Mouse (Mus musculus): Measurements from ENCODE around the gene Neu2. TPM values are rescaled to one million over a fixed set of nuclear protein-coding genes. Genes with fewer than 3 reads are reported as not detected.

Gene Neu2
- polyA plus RNA-seq, 1 experiment from 2014 or later, result 0.80 TPM

DNA sequence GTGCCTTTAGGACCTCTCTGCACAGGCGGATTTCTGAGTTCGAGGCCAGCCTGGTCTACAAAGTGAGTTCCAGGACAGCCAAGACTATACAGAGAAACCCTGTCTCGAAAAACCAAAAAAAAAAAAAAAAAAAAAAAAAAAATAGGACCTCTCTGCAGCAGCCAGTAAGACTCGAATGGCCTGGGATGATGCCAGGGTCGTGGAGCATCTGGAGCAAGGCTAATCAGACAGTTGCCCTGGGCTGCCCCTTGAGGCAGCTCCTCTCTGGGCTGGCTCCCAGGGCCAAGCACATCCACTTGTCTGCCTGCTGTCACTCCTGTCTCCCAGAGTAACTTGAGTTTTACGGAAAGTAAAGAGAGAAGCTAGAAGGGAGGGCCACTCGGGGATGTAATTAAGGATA is 135.4 kb downstream of the Neu2 start:
- WGBS, result 74% methylated on average over 7 of the region's 7 CpGs

DNA sequence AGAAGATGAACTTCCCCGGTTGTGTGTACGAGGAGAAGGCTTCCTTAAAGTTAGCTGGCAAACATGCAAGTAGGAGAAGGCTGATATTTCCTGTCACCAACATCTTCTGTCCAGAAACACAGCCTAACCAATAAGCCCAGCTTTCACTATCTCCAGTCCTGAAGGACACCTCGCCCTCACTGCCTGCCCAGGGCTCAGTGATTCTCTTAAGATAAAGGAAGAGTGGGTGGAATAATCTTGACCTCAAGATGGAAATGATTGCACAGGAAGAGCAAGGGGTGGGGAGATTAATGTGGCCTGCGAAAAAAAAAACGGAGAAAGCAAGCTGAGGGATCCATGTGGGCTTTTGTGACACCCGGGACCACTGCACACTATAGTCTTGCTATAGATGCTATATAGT is 136.1 kb downstream of the Neu2 start:
- Histone ChIP-seq H3K4me3 (ENCODE audit: low read length) (no peak overlapping the region), H3K9ac (ENCODE audit: low read depth, low read length) (no peak overlapping the region), H3K9me3 (ENCODE audit: control insufficient read depth, low read length) (no peaks in the 10 kb centered on the region), H3K4me1 (ENCODE audit: control insufficient read depth, insufficient read depth, low read length) (no peaks in the 10 kb centered on the region), H3K27ac (ENCODE audit: low read depth, low read length) (no peak overlapping the region), H3K36me3 (ENCODE audit: control insufficient read depth, insufficient read depth, low read length) (no peaks in the 10 kb centered on the region), H3K4me2 (replicated peaks; ENCODE audit: low read depth, low read length) (no peak overlapping the region), H3K27me3 (ENCODE audit: control insufficient read depth, insufficient read depth, low read length) (no peaks in the 10 kb centered on the region)
- ATAC-seq (ENCODE audit: low FRiP score, low TSS enrichment), result no peak
- 79% methylated on average over 6 of the region's 6 CpGs for WGBS

More for the DNA sequence above, 135.4 kb downstream of the Neu2 start:
- no peak overlapping the region for H3K4me3 ChIP-seq (ENCODE audit: low read length)
- H3K4me1 ChIP-seq (ENCODE audit: control insufficient read depth, insufficient read depth, low read length), result 0 out of 2 replicates have a peak, but pooled peaks cover 2% of the 10 kb centered on the region
- no peak overlapping the region for H3K27ac ChIP-seq (ENCODE audit: low read depth, low read length)
- no peak for ATAC-seq (ENCODE audit: low FRiP score, low TSS enrichment)
- H3K27me3 ChIP-seq (ENCODE audit: control insufficient read depth, insufficient read depth, low read length), result no peaks in the 10 kb centered on the region
- H3K4me2 ChIP-seq (replicated peaks; ENCODE audit: low read depth, low read length), result no peak overlapping the region
- no peaks in the 10 kb centered on the region for H3K9me3 ChIP-seq (ENCODE audit: control insufficient read depth, low read length)
- H3K9ac ChIP-seq (ENCODE audit: low read depth, low read length), result no peak overlapping the region
- H3K36me3 ChIP-seq (ENCODE audit: control insufficient read depth, insufficient read depth, low read length), result no peaks in the 10 kb centered on the region

Other genes with a start within 250 kb of the Neu2 start
- gene Efhd1, start 245.5 kb upstream of the Neu2 start, polyA plus RNA-seq (2014; fragmentation: Nextera tagmentation; extraction: Ambion mirVana), result 2.6 and 3.6 TPM in 2 replicates
- 53.2 and 61.3 TPM in 2 replicates for gene Gigyf2, start 182.9 kb upstream of the Neu2 start, polyA plus RNA-seq (2014; fragmentation: Nextera tagmentation; extraction: Ambion mirVana)
- 0.30 and 0.60 TPM in 2 replicates for gene Kcnj13, start 115.2 kb upstream of the Neu2 start, polyA plus RNA-seq (2014; fragmentation: Nextera tagmentation; extraction: Ambion mirVana)
- gene Snorc, start 39.6 kb upstream of the Neu2 start, polyA plus RNA-seq (2014; fragmentation: Nextera tagmentation; extraction: Ambion mirVana), result not detected in 2 replicates
- 0.96 and 1.5 TPM in 2 replicates for gene Ngef, start 64.0 kb downstream of the Neu2 start, polyA plus RNA-seq (2014; fragmentation: Nextera tagmentation; extraction: Ambion mirVana)
- 3.6 and 7.5 TPM in 2 replicates for gene Inpp5d, start 110.4 kb downstream of the Neu2 start, polyA plus RNA-seq (2014; fragmentation: Nextera tagmentation; extraction: Ambion mirVana)
- 23.7 and 33.1 TPM in 2 replicates for gene Atg16l1, start 246.0 kb downstream of the Neu2 start, polyA plus RNA-seq (2014; fragmentation: Nextera tagmentation; extraction: Ambion mirVana)